Mouse (Mus musculus): ENCODE measurements around the gene Hbp1.

The Hbp1 gene

DNA sequence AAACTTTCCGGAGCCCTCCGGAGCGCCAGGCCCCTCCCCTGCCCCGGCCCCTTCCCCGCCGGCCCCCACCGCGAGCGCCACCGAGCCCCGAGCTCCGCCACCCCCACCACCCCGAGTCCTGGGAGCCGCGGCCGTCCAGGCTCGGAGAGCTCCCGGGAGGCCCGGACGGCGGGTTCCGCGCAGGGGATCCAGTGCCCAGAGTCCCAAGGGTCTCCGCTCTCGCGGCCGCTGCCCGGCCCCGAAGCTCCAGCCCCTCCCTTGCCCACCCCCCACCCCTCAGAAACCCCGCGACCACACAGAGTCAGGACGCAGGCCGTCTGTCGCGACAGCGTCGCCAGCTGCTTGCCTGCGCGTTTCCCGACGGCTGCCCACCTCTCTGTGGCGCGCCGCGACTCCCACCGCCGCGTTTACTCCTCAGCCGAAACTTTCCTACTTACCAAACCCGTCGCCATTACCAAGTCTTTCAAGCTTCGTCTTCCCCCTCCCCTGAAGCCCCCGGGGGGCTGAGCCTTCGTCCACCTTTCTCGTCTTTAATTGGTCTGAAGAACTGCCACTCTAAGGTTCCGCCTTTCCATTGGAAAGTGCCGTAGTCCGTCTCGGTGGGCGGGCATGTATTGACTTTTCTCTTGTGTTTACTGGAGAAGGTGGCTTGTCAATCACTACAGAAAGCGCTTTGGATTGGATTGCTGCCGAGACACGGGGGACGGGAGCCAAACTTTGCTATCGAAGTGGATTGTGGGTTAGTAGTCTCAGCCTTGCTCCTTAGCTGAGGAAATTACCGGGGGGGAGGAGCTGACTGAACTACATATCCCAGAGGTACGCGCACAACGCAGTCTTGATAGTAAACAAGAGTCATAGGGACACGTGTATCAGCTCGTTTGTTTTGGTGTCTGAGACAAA is at the start of gene Hbp1:
TSS of gene Hbp1 (minus strand) at position 777 of the 900 bp plus-strand sequence.
- peak; percentile 100 for DNase-seq

DNA sequence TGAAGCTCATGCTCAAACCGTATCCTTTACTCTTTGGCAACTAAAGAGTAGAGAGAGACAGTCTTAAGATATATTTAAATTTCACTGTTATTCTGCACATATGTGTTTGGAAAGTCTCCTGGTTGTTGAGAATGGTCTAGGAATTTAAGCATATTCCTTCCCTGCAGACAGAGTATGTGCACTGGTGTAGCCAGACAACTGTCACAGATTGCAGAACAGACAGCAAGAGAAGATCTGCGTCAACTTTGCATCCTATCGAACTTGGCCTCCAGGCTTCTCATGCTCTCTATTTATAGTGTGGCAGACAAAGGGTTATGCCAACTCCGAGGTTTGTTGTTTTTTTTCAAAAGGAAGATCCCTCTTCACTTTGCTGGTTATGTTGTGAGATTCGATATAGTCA is 48.4 kb upstream of the Hbp1 start:
- DNase-seq: no peak

GRCm38 (mm10) chr12:31997328-31997878 is 47.1 kb upstream of the Hbp1 start:
- no peak for DNase-seq

DNA sequence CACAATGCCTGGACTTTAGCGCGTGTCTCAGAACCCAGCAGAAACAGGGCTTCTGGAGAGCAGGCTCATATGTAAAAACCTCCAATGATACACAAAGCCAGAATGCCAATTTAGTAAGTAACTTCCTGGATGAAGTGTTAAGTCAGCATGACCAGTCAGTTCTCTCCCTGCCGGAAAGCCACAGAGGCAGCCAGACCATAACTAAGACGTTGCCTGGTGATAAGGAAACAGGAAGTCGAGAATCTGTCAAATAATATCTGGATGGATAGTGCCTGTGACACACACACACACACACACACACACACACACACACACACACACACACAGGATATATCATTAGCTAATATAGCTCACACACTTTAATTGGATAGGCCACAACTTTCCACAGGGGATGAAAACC is 46.5 kb upstream of the Hbp1 start:
- DNase-seq: no peak

DNA sequence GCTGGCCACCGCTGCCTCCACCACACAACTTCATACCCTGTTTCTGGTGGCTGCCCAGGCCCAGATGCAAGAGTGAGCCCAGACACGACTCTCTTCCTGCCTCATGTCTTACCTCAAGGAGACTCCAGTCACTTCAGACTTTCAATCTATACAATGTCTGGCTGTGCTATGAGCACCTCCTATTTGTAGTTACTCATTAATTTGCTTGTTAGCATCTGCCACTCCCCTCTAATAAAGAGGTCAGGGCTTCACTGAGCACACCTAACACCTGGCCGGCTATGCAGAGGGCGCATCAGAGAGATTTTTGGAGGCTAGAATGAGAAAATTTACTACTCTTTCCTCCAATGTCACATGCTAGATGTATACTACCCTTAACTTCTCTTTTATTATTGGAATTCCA is 40.2 kb upstream of the Hbp1 start:
- no peak for DNase-seq

GRCm38 (mm10) chr12:31989726-31990125 is 39.4 kb upstream of the Hbp1 start:
- DNase-seq: no peak

GRCm38 (mm10) chr12:31986463-31986862 is 36.1 kb upstream of the Hbp1 start:
- DNase-seq: no peak

- no peak for DNase-seq
Observed at GRCm38 (mm10) chr12:31985738-31986137, 35.4 kb upstream of the Hbp1 start.

- DNase-seq: no peak
Observed at GRCm38 (mm10) chr12:31984664-31985063, 34.3 kb upstream of the Hbp1 start.

DNA sequence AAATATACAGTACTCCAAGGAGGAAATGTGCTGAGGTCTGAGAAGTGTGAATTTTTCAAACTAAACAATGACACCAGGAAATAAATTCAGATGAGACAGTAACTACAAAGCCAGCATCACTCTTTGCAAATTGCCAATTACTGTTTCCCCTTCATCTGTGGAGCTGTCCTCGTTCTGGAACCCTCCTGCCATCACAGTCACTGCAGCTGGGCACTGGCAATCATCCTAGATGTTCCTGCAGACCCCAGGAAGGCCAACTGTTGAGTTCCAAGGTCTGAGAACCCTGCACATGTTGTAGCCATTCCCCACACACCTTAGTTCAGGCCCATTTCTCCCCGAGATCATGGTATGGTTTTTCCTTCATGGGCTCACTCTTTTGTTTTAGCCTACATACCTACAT is 33.9 kb upstream of the Hbp1 start:
- DNase-seq: no peak

DNA sequence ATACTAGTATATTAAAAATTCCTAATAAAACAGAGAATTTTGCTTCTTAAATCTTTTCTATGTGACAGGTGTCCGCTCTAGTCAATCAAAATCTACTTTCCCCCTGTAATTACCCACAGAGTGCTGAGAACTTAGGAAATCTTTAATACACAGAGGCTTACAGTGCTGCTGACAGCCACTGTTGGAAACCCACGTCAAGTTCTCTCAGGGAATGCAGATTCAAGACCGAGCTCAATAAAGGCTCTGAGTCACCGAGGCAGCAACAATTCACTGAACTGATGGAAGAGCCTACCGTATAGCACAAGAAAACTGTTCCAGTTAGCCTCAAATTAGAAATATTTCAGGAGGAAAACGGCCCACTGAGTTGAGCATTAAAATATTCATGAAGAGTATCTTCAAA is 33.4 kb upstream of the Hbp1 start:
- DNase-seq: no peak

DNA sequence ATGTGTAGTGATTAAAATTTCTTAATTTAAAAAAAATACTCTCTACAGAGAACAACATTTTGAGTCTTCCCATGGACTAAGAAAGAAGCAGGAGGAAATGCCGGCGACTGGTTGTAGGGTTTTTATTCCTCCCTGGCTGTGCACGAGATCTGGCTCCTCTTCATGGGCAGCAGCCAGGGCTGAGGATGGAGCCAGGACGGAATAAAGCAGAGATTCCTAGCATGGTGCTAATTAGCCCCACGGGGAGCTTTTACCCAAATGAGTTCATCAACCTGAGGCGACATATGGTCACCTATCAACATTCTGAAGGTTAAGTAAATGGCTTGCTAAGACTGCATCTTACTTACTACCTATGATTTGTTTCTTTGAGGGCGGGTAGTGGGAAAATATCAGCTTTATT is 32.9 kb upstream of the Hbp1 start:
- no peak for DNase-seq

DNA sequence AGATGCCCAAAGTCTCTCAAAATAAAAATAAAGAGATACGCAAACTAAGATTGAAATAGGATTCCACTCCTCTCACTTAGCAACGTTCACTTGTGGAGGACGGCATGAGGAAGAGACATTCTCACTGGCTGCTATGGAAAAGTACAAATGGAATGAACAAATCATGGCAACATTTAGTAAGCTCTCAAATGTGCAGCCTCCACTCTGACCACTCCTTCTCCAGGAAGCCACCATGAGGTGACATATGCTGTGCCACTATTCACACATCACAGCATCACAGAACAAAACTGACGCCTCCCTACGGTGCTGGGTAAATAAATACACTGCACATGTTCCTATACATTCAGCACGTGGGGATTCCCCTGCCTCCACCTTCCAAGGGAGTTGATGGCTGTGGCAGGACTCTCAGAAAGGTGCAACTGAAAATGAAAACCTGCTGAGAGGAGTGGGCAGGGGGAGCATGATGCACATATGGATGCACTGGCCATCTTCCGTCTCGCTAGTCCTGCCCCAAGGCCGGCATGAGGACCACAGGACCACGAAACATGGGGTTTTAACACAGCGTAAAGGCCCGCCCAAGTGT is 27.4 kb upstream of the Hbp1 start:
- no peak for DNase-seq

- DNase-seq: no peak
Observed at GRCm38 (mm10) chr12:31976544-31976943, 26.2 kb upstream of the Hbp1 start.

DNA sequence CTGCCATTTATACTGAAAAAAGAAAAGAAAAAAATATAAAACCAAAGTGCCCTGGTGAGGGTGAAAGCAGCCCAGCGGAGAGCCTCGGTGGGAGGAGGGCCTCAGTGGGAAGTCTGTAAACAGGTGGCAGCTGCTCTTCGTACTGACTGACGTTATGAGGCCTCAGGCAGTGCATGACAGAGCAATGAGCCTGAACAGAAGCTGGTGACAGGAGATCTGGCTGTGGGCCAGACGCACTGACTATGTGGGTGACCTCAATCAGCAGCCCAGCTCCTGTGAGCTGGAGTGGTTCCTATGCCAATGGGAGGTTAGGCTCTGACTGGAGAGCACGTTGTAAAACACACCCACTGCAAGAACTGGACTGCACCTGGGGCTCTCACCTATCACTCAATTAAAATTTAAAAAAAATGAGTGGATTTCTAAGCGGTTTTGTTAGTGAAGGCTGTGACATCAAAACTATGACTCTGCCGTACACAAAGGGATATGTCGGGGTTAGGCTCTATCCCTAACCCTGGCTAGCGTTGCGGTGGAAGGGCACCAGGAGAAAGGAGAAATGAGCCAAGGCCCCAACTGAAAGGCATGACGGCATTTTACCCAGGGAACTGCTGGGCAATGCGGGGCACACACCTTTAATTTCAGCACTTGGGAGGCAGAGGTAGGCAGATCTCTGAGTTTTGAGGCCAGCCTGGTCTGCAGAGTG is 23.3 kb upstream of the Hbp1 start:
- peak; percentile 75 for DNase-seq

- no peak for DNase-seq
Observed at GRCm38 (mm10) chr12:31971547-31971946, 21.2 kb upstream of the Hbp1 start.

DNA sequence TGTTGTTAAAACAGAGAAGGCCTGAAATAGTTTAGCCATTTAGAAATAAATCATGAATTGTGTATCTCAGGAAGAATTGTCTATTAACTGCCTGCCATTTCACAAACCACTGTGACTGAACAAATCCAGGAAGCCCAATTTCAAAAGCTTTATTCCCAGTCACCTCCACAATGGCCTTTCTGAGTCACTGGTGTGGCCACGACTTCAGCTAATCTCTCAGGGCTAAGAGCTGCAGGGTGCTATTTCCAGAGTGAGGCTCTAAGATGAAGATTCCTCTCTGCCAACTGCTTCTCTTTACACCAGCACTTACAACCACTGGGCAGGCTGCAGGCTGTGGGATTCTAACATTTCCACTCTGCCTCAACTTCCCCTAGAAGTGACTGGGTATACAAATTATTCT is 18.8 kb upstream of the Hbp1 start:
- no peak for DNase-seq

DNA sequence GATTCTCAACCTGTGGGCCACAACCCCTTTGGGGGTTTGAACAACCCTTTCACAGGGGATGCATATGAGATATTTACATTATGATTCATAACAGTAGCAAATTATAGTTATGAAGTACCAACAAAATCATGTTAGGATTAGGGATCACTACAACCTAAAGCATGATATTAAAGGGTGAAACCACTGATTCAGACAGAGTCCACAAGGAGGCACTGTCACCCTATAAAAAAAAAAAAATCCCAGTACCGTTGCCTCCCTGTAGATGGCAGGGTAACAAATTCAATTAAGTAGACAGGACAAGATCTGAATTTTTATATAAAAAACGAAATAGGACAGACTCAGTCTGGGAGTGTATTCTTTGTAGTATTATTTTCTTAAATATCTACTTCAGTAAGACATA is 17.2 kb upstream of the Hbp1 start:
- DNase-seq: no peak

DNA sequence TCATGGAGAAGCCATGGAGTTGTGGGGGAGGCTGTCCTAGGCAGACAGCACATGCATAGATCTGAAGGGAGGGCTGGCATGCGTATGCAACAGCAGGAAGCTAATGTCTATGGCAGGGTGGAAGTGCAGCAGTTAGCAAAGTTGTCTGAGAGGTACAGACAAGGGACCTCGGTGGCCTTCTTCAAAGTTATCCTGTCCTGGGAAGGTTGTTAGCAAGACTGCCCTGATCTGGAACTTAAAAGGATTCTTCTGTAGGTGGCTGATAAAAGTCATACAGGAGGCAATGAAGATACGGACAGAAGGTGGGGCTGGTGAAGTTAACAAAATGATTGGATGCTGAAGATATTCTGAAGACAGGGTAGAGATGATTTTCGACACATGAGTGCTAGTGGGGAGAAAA is 16.1 kb upstream of the Hbp1 start:
- no peak for DNase-seq

- DNase-seq: no peak
Observed at GRCm38 (mm10) chr12:31965517-31966212, 15.3 kb upstream of the Hbp1 start.

DNA sequence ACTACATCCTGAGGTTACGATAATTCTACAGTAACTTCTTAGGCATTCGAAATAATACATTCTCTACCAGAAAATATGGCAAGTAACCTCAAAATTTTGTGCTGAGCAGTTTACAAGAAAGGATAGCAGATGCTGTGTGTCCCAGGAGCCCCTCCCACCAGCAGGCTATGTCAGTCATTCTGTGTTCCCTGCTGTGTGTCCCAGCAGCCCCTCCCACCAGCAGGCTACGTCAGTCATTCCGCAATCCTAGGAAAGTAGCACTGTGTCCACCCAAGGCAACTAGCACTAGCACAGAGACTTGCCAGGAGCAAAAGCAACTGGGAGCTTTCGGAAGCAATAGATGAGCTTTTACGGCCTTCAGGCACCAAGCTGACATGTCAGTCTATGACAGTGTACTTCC is 13.7 kb upstream of the Hbp1 start:
- DNase-seq: no peak

DNA sequence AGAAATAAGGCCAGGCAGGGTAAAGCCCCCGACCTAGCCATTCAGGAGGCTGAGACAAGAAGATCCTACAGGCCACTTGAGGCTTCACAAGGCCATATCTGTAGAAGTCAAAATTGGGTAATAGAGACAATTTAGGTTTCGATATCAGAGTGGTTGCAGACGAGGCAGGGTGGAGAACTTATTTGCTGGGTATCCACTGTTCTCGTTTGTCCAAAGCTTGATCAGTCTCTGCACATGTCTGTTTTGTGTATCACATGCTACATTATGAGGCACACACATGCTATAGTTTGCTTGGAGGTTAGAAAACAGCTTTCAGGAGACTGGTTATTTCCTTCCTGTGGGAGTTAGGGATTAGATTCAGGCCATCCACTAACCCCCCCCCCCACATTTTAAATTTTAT is 5.5 kb upstream of the Hbp1 start:
- no peak for DNase-seq

GRCm38 (mm10) chr12:31950659-31951031 is 310 bp upstream of the Hbp1 start:
- DNase-seq: no peak

All from kidney, adult 11 months (tissue).